Mouse (Mus musculus) embryonic stem cell, embryonic (primary cell): ENCODE data around the gene Ttc9b.

Experiments
- CTCF ChIA-PET, 4 experiments: fragments of 300-600 bp in 2 of 4; fragments of 350-600 bp in 2 of 4; sonication (Branson Sonifier 250); formaldehyde crosslinking; loops; one replicate each; lab custom pipeline; 2022; ENCODE audit warnings: inconsistent platforms in 2 of 4; lab: Charles Lee
- POLR2A ChIA-PET, 4 experiments: fragments of 300-600 bp in 2 of 4; fragments of 350-600 bp in 2 of 4; sonication (Branson Sonifier 250); formaldehyde crosslinking; loops; one replicate each; lab custom pipeline; 2022; ENCODE audit warnings: antibody characterized with exemption in 4 of 4, inconsistent platforms in 1 of 4; lab: Charles Lee

Ttc9b gene

DNA sequence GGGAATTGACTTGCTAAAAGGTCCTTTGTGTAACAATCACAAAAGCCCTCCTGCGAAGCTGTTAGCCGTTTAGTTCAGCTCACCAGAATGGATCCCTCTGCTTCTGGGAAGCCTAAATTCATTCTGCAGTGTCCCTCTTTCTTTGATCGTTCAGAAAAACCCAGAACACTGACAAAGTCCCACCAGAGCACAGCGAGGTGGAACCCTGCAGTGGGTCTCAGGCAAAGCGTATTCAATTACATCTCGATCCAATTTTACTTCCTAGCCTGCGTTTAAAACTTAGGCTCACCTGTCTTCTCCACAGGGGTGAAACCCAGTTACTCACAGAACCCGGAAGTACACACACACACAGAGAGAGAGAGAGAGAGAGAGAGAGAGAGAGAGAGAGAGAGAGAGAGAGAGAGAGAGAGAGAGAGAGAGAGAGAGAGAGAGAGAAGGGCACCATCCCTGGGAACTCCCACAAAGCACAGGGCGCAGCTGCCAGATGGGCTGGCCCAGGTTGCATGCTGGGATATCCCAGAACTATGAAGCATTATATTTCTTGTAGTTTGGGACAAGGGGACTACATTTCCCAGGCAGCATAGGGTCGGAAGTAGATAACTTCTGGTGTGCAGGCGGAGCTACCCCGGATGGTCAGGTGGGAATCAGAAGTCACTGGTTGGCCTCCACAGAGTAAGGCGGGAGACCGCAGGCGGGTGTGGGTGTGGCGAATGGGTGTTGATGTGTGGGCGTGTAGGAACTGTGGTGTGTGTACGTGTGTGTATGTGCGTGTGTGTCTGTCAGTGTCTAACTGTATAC, 35.3 kb downstream of the Ttc9b start, which contains the start of gene Zfp607b:
Gene Zfp607b, plus strand, starts transcription at position 526 of the 798 bp plus-strand sequence.
- POLR2A ChIA-PET, result interaction anchor here in 3 of 4 experiments (0.5 to 2.3 kb wide), 64 partner anchors 8 to 1122 kb away, joined by 3 to 20 read pairs (median 3); partner anchors contain the start of genes Map3k10 (in 3 of the 3), Zfp60 (in 3 of the 3), Akt2 (in 2 of the 3) and Sertad1 (in 2 of the 3)
- CTCF ChIA-PET, result interaction anchor here (0.5 to 2.3 kb wide), 36 partner anchors 21 to 903 kb away, joined by 3 to 13 read pairs (median 3); partner anchors contain the start of genes Ttc9b (in 1 of the 4), Zfp60 (in 1 of the 4) and Zfp626 (in 1 of the 4)

DNA sequence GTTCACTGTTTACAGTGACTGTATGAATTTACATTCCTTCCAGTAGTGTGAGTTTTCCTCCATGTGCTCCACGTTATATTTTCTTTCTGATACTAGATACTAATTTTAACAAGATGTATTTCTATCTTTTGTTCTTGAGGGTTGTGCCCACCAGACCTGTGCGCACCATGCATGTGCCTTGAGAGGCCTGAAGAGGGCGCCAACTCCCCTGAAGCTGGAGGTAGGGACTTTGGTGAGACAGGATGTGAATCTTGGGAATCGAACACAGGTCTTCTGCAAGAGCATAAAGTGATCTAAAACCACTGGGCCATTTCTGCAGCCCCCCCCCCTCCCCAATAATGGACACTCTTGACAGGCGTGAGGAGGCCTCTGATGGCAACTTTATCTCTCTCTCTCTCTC, 37.4 kb downstream of the Ttc9b start:
- POLR2A ChIA-PET, result interaction anchor here in 2 of 4 experiments (0.6 to 2.0 kb wide), 6 partner anchors 20 to 323 kb away, joined by 3 to 7 read pairs (median 4); partner anchors contain the start of genes Sertad1 (in 1 of the 2) and Zfp850 (in 1 of the 2)
- CTCF ChIA-PET, result interaction anchor here in 3 of 4 experiments (0.5 to 1.3 kb wide), 9 partner anchors 10 to 409 kb away, joined by 3 to 11 read pairs (median 4); no protein-coding TSS in a partner anchor

DNA sequence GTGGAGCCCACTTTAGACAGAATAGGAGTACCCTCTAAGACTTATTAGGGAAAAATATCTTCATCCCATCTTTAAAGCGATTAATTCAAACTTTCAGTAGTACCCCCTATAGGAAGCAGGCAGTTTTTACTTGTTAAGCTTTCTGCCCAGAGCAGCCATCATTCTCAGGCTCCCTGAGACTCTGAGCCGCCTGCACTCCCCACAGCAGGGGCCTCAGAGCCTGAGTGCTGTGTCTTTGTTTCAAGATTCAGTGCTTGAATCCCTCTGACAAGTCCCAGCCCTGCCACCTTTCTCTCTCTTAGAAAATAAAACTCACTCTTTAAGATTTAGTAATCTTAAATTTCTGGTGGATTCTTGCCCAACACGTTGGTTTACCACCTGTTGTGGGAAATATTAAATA, 43.0 kb downstream of the Ttc9b start:
- POLR2A ChIA-PET, result interaction anchor here in 3 of 4 experiments (0.6 to 1.0 kb wide), 5 partner anchors 8 to 301 kb away, joined by 3 to 7 read pairs (median 3); partner anchors contain the start of gene Zfp607b (in 1 of the 3)
- CTCF ChIA-PET, result no interaction called here
